Mouse (Mus musculus): ENCODE data around the gene Nkiras2. TPM values are rescaled to one million over a fixed set of nuclear protein-coding genes. Genes with fewer than 3 reads are reported as not detected.

Nkiras2 gene
- polyA plus RNA-seq, 1 experiment from 2014 or later, result 58.7 TPM

- WGBS, result 76% methylated on average over 9 of the region's 9 CpGs
- Histone ChIP-seq H3K27me3 (no peaks in the 10 kb centered on the region), H3K36me3 (peaks cover 39% of the 10 kb centered on the region), H3K27ac (no peak overlapping the region), H3K4me3 (no peak overlapping the region), H3K4me2 (no peak overlapping the region), H3K9ac (no peak overlapping the region), H3K4me1 (no peaks in the 10 kb centered on the region; the same call in 1 of the 2 replicates), H3K9me3 (no peaks in the 10 kb centered on the region)
- no peak for ATAC-seq (ENCODE audit: borderline replicate concordance, extremely low read depth, low FRiP score, low TSS enrichment)
Measured at GRCm38 (mm10) chr11:100603155-100603554, 15.9 kb upstream of the Nkiras2 start.

GRCm38 (mm10) chr11:100603813-100604212, 15.2 kb upstream of the Nkiras2 start:
- ATAC-seq (ENCODE audit: borderline replicate concordance, extremely low read depth, low FRiP score, low TSS enrichment), result no peak
- no peak overlapping the region for H3K9ac ChIP-seq
- WGBS, result 81% methylated on average over 8 of the region's 8 CpGs
- H3K4me3 ChIP-seq, result no peak overlapping the region
- peaks cover 37% of the 10 kb centered on the region for H3K36me3 ChIP-seq
- no peaks in the 10 kb centered on the region for H3K9me3 ChIP-seq
- H3K27ac ChIP-seq, result no peak overlapping the region
- peaks cover 3% of the 10 kb centered on the region; the same call in 1 of the 2 replicates for H3K4me1 ChIP-seq
- H3K27me3 ChIP-seq, result no peaks in the 10 kb centered on the region
- no peak overlapping the region for H3K4me2 ChIP-seq

GRCm38 (mm10) chr11:100604321-100605005, 14.6 kb upstream of the Nkiras2 start:
- Histone ChIP-seq H3K4me3 (no peak overlapping the region), H3K4me2 (no peak overlapping the region), H3K27me3 (no peaks in the 10 kb centered on the region), H3K27ac (no peak overlapping the region), H3K4me1 (peaks cover 9% of the 10 kb centered on the region; the same call in 1 of the 2 replicates), H3K9me3 (no peaks in the 10 kb centered on the region), H3K9ac (no peak overlapping the region), H3K36me3 (peaks cover 30% of the 10 kb centered on the region)
- WGBS, result 84% methylated on average over 4 of the region's 4 CpGs
- ATAC-seq (ENCODE audit: borderline replicate concordance, extremely low read depth, low FRiP score, low TSS enrichment), result no peak

- H3K27ac ChIP-seq, result no peak overlapping the region
- WGBS, result 83% methylated on average over 10 of the region's 10 CpGs
- peaks cover 18% of the 10 kb centered on the region; the same call in 1 of the 2 replicates for H3K4me1 ChIP-seq
- no peak for ATAC-seq (ENCODE audit: borderline replicate concordance, extremely low read depth, low FRiP score, low TSS enrichment)
- no peaks in the 10 kb centered on the region for H3K27me3 ChIP-seq
- H3K4me3 ChIP-seq, result no peak overlapping the region
- H3K9ac ChIP-seq, result no peak overlapping the region
- peaks cover 21% of the 10 kb centered on the region for H3K36me3 ChIP-seq
- H3K9me3 ChIP-seq, result no peaks in the 10 kb centered on the region
- no peak overlapping the region for H3K4me2 ChIP-seq
Measured at GRCm38 (mm10) chr11:100605451-100605850, 13.6 kb upstream of the Nkiras2 start.

- 88% methylated on average over 6 of the region's 6 CpGs for WGBS
- Histone ChIP-seq H3K36me3 (peaks cover 9% of the 10 kb centered on the region), H3K9ac (no peak overlapping the region), H3K9me3 (no peaks in the 10 kb centered on the region), H3K27me3 (no peaks in the 10 kb centered on the region), H3K27ac (no peak overlapping the region), H3K4me3 (no peak overlapping the region), H3K4me2 (no peak overlapping the region), H3K4me1 (peaks cover 24% of the 10 kb centered on the region; the same call in 1 of the 2 replicates)
- ATAC-seq (ENCODE audit: borderline replicate concordance, extremely low read depth, low FRiP score, low TSS enrichment), result no peak
Measured at GRCm38 (mm10) chr11:100607121-100607520, 11.9 kb upstream of the Nkiras2 start.

GRCm38 (mm10) chr11:100608796-100609195, 10.2 kb upstream of the Nkiras2 start:
- no peak overlapping the region for H3K4me3 ChIP-seq
- no peak overlapping the region for H3K27ac ChIP-seq
- peaks cover 6% of the 10 kb centered on the region for H3K36me3 ChIP-seq
- 53% methylated on average over 4 of the region's 4 CpGs for WGBS
- no peaks in the 10 kb centered on the region for H3K27me3 ChIP-seq
- H3K9ac ChIP-seq, result no peak overlapping the region
- no peaks in the 10 kb centered on the region for H3K9me3 ChIP-seq
- no peak overlapping the region for H3K4me2 ChIP-seq
- no peak for ATAC-seq (ENCODE audit: borderline replicate concordance, extremely low read depth, low FRiP score, low TSS enrichment)
- H3K4me1 ChIP-seq, result peaks cover 27% of the 10 kb centered on the region; the same call in 1 of the 2 replicates

GRCm38 (mm10) chr11:100609355-100609996, 9.6 kb upstream of the Nkiras2 start:
- Histone ChIP-seq H3K36me3 (peaks cover 6% of the 10 kb centered on the region), H3K9ac (no peak overlapping the region), H3K4me3 (no peak overlapping the region), H3K27me3 (no peaks in the 10 kb centered on the region), H3K9me3 (no peaks in the 10 kb centered on the region), H3K4me1 (peaks cover 27% of the 10 kb centered on the region; the same call in 1 of the 2 replicates), H3K4me2 (no peak overlapping the region), H3K27ac (0 out of 2 replicates have a peak overlapping the region, but pooled peaks have one; percentile 21)
- 83% methylated on average over 5 of the region's 5 CpGs for WGBS
- no peak for ATAC-seq (ENCODE audit: borderline replicate concordance, extremely low read depth, low FRiP score, low TSS enrichment)

- no peak overlapping the region for H3K9ac ChIP-seq
- WGBS, result 63% methylated on average over 9 of the region's 9 CpGs
Measured at GRCm38 (mm10) chr11:100609997-100610680, 8.9 kb upstream of the Nkiras2 start.

GRCm38 (mm10) chr11:100611627-100612026, 7.4 kb upstream of the Nkiras2 start:
- Histone ChIP-seq H3K4me2 (no peak overlapping the region), H3K4me3 (no peak overlapping the region), H3K27me3 (no peaks in the 10 kb centered on the region), H3K9me3 (no peaks in the 10 kb centered on the region), H3K4me1 (peaks cover 27% of the 10 kb centered on the region; the same call in 1 of the 2 replicates), H3K9ac (no peak overlapping the region), H3K36me3 (peaks cover 6% of the 10 kb centered on the region), H3K27ac (no peak overlapping the region)
- ATAC-seq (ENCODE audit: borderline replicate concordance, extremely low read depth, low FRiP score, low TSS enrichment), result no peak
- 88% methylated on average over 6 of the region's 6 CpGs for WGBS

More at GRCm38 (mm10) chr11:100609997-100610680, 8.9 kb upstream of the Nkiras2 start:
- H3K27me3 ChIP-seq, result no peaks in the 10 kb centered on the region
- no peak overlapping the region for H3K4me2 ChIP-seq
- peaks cover 6% of the 10 kb centered on the region for H3K36me3 ChIP-seq
- H3K27ac ChIP-seq, result peak overlapping the region; percentile 21; the same call in 1 of the 2 replicates
- no peaks in the 10 kb centered on the region for H3K9me3 ChIP-seq
- no peak overlapping the region for H3K4me3 ChIP-seq
- no peak; the same call in 1 of the 2 replicates for ATAC-seq (ENCODE audit: borderline replicate concordance, extremely low read depth, low FRiP score, low TSS enrichment)
- H3K4me1 ChIP-seq, result peaks cover 27% of the 10 kb centered on the region; the same call in 1 of the 2 replicates

GRCm38 (mm10) chr11:100613241-100613640, 5.8 kb upstream of the Nkiras2 start:
- H3K27me3 ChIP-seq, result no peaks in the 10 kb centered on the region
- no peak overlapping the region for H3K4me2 ChIP-seq
- H3K4me3 ChIP-seq, result no peak overlapping the region
- no peak overlapping the region for H3K9ac ChIP-seq
- H3K27ac ChIP-seq, result no peak overlapping the region
- peaks cover 36% of the 10 kb centered on the region for H3K4me1 ChIP-seq
- WGBS, result 73% methylated on average over 3 of the region's 3 CpGs
- ATAC-seq (ENCODE audit: borderline replicate concordance, extremely low read depth, low FRiP score, low TSS enrichment), result no peak
- H3K36me3 ChIP-seq, result peaks cover 3% of the 10 kb centered on the region
- no peaks in the 10 kb centered on the region for H3K9me3 ChIP-seq

GRCm38 (mm10) chr11:100616332-100616731, 2.7 kb upstream of the Nkiras2 start:
- no peak overlapping the region for H3K4me2 ChIP-seq
- no peaks in the 10 kb centered on the region for H3K27me3 ChIP-seq
- H3K36me3 ChIP-seq, result no peaks in the 10 kb centered on the region
- ATAC-seq (ENCODE audit: borderline replicate concordance, extremely low read depth, low FRiP score, low TSS enrichment), result no peak
- H3K9me3 ChIP-seq, result no peaks in the 10 kb centered on the region
- WGBS, result 89% methylated on average over 5 of the region's 5 CpGs
- no peak overlapping the region for H3K9ac ChIP-seq
- H3K27ac ChIP-seq, result no peak overlapping the region
- no peak overlapping the region for H3K4me3 ChIP-seq
- peaks cover 23% of the 10 kb centered on the region for H3K4me1 ChIP-seq
